11 mouse cellular contexts compared by ENCODE assay signal in the genomic region with DNA sequence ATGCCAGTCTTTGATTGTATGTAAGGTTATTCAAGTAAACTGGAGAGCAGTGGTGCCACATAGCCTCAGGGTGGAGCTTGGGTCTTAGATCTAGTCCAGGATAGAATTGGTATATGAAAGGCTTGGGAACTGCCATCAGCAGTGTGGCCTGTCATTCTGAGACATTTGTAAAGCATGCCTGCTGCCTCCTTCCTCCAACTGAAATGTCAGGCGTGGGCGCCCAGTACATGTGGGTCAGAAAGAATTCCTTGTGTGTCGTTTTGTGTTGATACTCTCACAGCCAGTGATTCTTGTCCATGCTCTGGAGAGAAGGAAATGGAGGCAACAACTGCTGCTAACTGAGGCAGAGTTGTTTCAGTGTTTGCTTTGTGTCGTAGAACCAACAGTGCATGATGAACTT.
"Had no signal": no experiment of that assay in that cellular context is flagged by ENCODE, and none has a peak within 500 bp of the region (broad histone marks: within the 10 kb centered on the region; RNA-seq: fewer than 3 reads in every experiment).

No protein-coding gene starts in this region.

- H3K4me3 ChIP-seq: left cerebral cortex, adult 2 months; liver, embryonic 13.5 days; stomach, embryonic 15.5 days had no signal

- H3K36me3 ChIP-seq: stomach, embryonic 15.5 days had no signal

- H3K9ac ChIP-seq: liver, embryonic 13.5 days; stomach, embryonic 15.5 days had no signal

- DNase-seq: layer of hippocampus, postnatal 36 days; liver, embryonic 13.5 days; lung, adult 2 months; midbrain, embryonic 14.5 days; right cerebral cortex, postnatal 25 days; spleen, adult 18-20 months; thymus, adult 2 months; thymus, postnatal 14 days; thymus, postnatal 4 days had no signal

- H3K9me3 ChIP-seq: liver, embryonic 13.5 days; stomach, embryonic 15.5 days had no signal

- H3K27ac ChIP-seq: left cerebral cortex, adult 2 months; liver, embryonic 13.5 days; stomach, embryonic 15.5 days had no signal

- H3K27me3 ChIP-seq: liver, embryonic 13.5 days; stomach, embryonic 15.5 days had no signal

- H3K4me1 ChIP-seq: liver, embryonic 13.5 days; stomach, embryonic 15.5 days had no signal
